Mouse (Mus musculus) intestine, postnatal 0 days (tissue): Measurements from ENCODE around the gene Lmod2. TPM values are rescaled to one million over a fixed set of nuclear protein-coding genes. Genes with fewer than 3 reads are reported as not detected.

ENCODE experiments used
- ATAC-seq: fragments of 200-750 bp; cut with Nextera tagmentation; 2 replicates; pipeline ENCODE4 v1.8.0; 2017; ENCODE audit warnings: mild to moderate bottlenecking, moderate TSS enrichment, moderate library complexity
- H3K27ac ChIP-seq: fragments of 300-500 bp; sonication (generic); 2 replicates; pipeline ENCODE4 v1.5.1; 2014; ENCODE audit warnings: mild to moderate bottlenecking, low read depth, low read length, moderate library complexity
- H3K27me3 ChIP-seq: fragments of 300-500 bp; sonication (generic); replicated peaks from 2 replicates; pipeline ENCODE4 v1.6.1; 2014; ENCODE audit warnings: low read length, mixed read lengths; ENCODE audit not compliant: control insufficient read depth, insufficient read depth
- H3K36me3 ChIP-seq: fragments of 300-500 bp; sonication (generic); 2 replicates; pipeline ENCODE4 v1.6.1; 2014; ENCODE audit warnings: mild to moderate bottlenecking, moderate library complexity; ENCODE audit not compliant: control insufficient read depth, insufficient read depth
- H3K4me1 ChIP-seq: fragments of 300-500 bp; sonication (generic); replicated peaks from 2 replicates; pipeline ENCODE4 v1.6.1; 2014; ENCODE audit warnings: antibody characterized with exemption, low read length, mixed read lengths; ENCODE audit not compliant: control insufficient read depth, insufficient read depth
- H3K4me2 ChIP-seq: fragments of 300-500 bp; sonication (generic); replicated peaks from 2 replicates; pipeline ENCODE4 v1.6.1; 2014; ENCODE audit warnings: low read depth, mild to moderate bottlenecking, moderate library complexity
- H3K4me3 ChIP-seq: fragments of 300-500 bp; sonication (generic); 2 replicates; pipeline ENCODE4 v1.5.1; 2014; ENCODE audit warnings: low read depth, low read length
- H3K9ac ChIP-seq: fragments of 300-500 bp; sonication (generic); 2 replicates; pipeline ENCODE4 v1.6.1; 2014; ENCODE audit warnings: mild to moderate bottlenecking, low read depth, low read length
- H3K9me3 ChIP-seq: fragments of 300-500 bp; sonication (generic); 2 replicates; pipeline ENCODE4 v1.6.1; 2016; ENCODE audit warnings: mixed run types; ENCODE audit not compliant: control insufficient read depth
- CTCF ChIP-seq: sonication (generic); IDR thresholded peaks from 2 replicates; pipeline ENCODE4 v1.5.1; 2016; ENCODE audit warnings: low read depth, mild to moderate bottlenecking, control low read depth, antibody characterized with exemption, moderate library complexity
- WGBS: fragments of 180-500 bp; shearing (Covaris S2); extraction: QIAGEN DNeasy Blood & Tissue Kit; methylation state at CpG from one replicate; pipeline ENCODE4 v1.1.7; 2014; 5-methylcytosine and 5-hydroxymethylcytosine counted together
- polyA plus RNA-seq: library from polyadenylated mRNA; unstranded; fragments of >200 nt; fragmentation: Nextera tagmentation; extraction: Ambion mirVana; gene quantifications from 2 replicates; pipeline ENCODE4 v1.2.1, GENCODE M21; 2015

Gene Lmod2
- polyA plus RNA-seq, 1 experiment from 2014 or later = not detected

- no peak overlapping the region for H3K9ac ChIP-seq
- no peak overlapping the region for H3K27ac ChIP-seq
- no peak overlapping the region for H3K4me2 ChIP-seq
- ATAC-seq = no peak
- no peak for TF ChIP-seq CTCF
- WGBS = 87% methylated on average over 7 of the region's 7 CpGs
- H3K36me3 ChIP-seq = peaks cover 37% of the 10 kb centered on the region
- no peaks in the 10 kb centered on the region for H3K4me1 ChIP-seq
- H3K27me3 ChIP-seq = no peaks in the 10 kb centered on the region
- no peaks in the 10 kb centered on the region for H3K9me3 ChIP-seq
- no peak overlapping the region for H3K4me3 ChIP-seq
Observed at GRCm38 (mm10) chr6:24612074-24612755, 14.7 kb downstream of the Lmod2 start.

GRCm38 (mm10) chr6:24613346-24613745 lies 15.8 kb downstream of the Lmod2 start:
- no peak overlapping the region for H3K9ac ChIP-seq
- H3K4me3 ChIP-seq = no peak overlapping the region
- 95% methylated on average over 6 of the region's 6 CpGs for WGBS
- H3K9me3 ChIP-seq = no peaks in the 10 kb centered on the region
- H3K27me3 ChIP-seq = no peaks in the 10 kb centered on the region
- no peak for TF ChIP-seq CTCF
- H3K4me1 ChIP-seq = no peaks in the 10 kb centered on the region
- H3K4me2 ChIP-seq = no peak overlapping the region
- no peak overlapping the region for H3K27ac ChIP-seq
- H3K36me3 ChIP-seq = peaks cover 47% of the 10 kb centered on the region
- no peak for ATAC-seq

GRCm38 (mm10) chr6:24613918-24614317 lies 16.4 kb downstream of the Lmod2 start:
- TF ChIP-seq CTCF = no peak
- WGBS = 94% methylated on average over 4 of the region's 4 CpGs
- ATAC-seq = no peak

DNA sequence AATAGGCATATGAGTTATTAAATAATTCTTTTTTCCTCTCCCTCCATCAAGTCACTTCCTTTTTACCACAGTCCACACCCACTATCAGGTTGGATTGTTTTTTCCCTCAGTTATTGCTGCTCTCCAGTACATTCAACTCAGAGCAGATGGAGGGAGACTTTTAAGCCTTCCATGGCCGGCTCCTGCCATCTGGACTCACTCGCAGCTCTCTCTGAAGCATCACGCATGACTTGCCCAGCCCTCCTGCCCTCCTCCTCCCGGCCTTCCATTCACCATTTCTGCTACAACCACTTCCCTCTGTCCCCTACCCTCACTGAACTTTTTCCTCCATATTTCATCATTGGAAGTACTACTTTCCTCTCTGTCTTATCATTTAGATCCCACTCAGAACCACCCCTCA lies 19.2 kb downstream of the Lmod2 start:
- Histone ChIP-seq H3K4me3 (no peak overlapping the region), H3K9me3 (no peaks in the 10 kb centered on the region), H3K27me3 (no peaks in the 10 kb centered on the region), H3K9ac (no peak overlapping the region), H3K4me1 (no peaks in the 10 kb centered on the region), H3K4me2 (no peak overlapping the region), H3K27ac (no peak overlapping the region), H3K36me3 (peaks cover 62% of the 10 kb centered on the region)
- WGBS = 81% methylated on average over 4 of the region's 4 CpGs
- no peak for ATAC-seq
- no peak for TF ChIP-seq CTCF

More at GRCm38 (mm10) chr6:24613918-24614317, 16.4 kb downstream of the Lmod2 start:
- no peak overlapping the region for H3K27ac ChIP-seq
- no peak overlapping the region for H3K4me2 ChIP-seq
- no peak overlapping the region for H3K9ac ChIP-seq
- no peaks in the 10 kb centered on the region for H3K27me3 ChIP-seq
- H3K4me1 ChIP-seq = no peaks in the 10 kb centered on the region
- peaks cover 47% of the 10 kb centered on the region for H3K36me3 ChIP-seq
- H3K9me3 ChIP-seq = no peaks in the 10 kb centered on the region
- no peak overlapping the region for H3K4me3 ChIP-seq

DNA sequence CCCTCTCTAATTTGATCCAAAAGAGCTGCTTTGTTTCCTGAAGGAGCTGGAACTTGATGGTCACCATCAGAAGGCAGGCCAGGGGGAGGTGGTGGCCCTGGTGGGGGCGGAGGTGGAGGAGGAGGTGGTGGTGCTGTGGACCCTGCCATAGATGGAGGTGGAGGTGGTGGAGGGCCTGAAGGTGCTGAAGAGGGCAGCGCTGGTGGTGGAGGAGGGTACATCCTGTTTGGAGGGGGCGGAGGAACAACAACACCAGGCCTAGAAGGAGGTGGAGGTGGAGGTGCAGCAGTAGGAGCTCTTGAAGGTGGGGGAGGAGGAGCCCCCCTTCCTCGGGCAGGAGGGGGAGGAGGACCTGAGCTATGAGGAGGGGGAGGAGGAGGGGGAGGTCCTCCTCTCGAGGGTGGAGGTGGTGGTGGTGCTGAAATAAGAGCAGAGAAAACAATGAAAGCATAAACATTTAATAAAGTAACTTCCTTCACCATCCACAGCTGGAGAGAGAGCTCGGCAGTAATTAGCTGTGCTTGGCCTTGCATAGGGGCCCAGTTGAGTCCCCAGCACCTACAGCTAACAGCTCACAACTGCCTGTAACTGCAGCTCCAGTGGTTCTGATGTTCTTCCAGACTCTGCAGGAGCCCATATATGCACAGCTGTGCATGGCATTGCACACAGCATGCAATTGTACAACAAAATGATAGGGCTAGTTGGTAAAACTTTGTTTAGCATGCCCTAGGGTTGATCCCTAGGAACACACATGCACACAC lies 21.9 kb downstream of the Lmod2 start:
- Histone ChIP-seq H3K4me1 (no peaks in the 10 kb centered on the region), H3K4me2 (no peak overlapping the region), H3K4me3 (no peak overlapping the region), H3K9me3 (no peaks in the 10 kb centered on the region), H3K9ac (no peak overlapping the region), H3K27ac (no peak overlapping the region), H3K36me3 (peaks cover 45% of the 10 kb centered on the region), H3K27me3 (no peaks in the 10 kb centered on the region)
- WGBS = 60% methylated on average over 6 of the region's 6 CpGs
- ATAC-seq = no peak
- no peak for TF ChIP-seq CTCF

DNA sequence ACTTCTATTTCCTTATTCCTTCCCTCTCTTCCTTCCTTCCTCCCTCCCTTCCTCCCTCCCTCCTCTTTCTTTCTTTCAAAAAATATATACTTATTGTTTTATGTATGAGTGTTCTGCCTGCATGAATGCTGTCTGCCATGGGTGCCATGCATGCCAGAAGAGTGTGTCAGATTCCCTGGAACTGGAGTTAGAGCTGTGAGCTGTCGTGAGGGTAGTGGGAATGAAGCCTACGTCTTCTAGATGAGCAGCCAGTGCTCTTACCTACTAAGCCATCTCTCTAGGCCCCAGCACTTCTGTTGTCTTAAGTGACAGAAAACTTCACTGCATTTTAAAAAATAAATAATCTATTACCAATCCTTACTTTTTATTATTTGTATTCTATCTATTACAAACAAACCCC lies 23.4 kb downstream of the Lmod2 start:
- Histone ChIP-seq H3K4me2 (no peak overlapping the region), H3K27me3 (no peaks in the 10 kb centered on the region), H3K4me1 (no peaks in the 10 kb centered on the region), H3K9me3 (no peaks in the 10 kb centered on the region), H3K9ac (no peak overlapping the region), H3K36me3 (peaks cover 43% of the 10 kb centered on the region), H3K4me3 (no peak overlapping the region), H3K27ac (no peak overlapping the region)
- WGBS = 77% methylated on average over 2 of the region's 2 CpGs
- ATAC-seq = no peak
- no peak for TF ChIP-seq CTCF
